Mouse (Mus musculus) left cerebral cortex, postnatal 36 days (tissue): ENCODE measurements around the gene Eif4a3. TPM values are rescaled to one million over a fixed set of nuclear protein-coding genes. Genes with fewer than 3 reads are reported as not detected.
A peak's percentile ranks its signal among the peaks of the same experiment; 100 is the strongest.

Experiments
- DNase-seq, 2 experiments: peaks; one replicate each; pipeline ENCODE4 v3.0.0; 2021 to 2022; ENCODE audit warnings: low spot score in 2 of 2, mixed read lengths in 1 of 2
- intact Hi-C: fragments of 180-260 bp; cut with DNase I; formaldehyde crosslinking; loops from one replicate; pipeline ENCODE4 v1.15.1; 2025
- total RNA-seq, 2 experiments: library from RNA; stranded (reverse); gene quantifications; 2 replicates each; pipeline ENCODE4 v1.2.3; 2021

Eif4a3 gene
- 10 to 100 TPM; 74.7 to 78.6 TPM for total RNA-seq

DNA sequence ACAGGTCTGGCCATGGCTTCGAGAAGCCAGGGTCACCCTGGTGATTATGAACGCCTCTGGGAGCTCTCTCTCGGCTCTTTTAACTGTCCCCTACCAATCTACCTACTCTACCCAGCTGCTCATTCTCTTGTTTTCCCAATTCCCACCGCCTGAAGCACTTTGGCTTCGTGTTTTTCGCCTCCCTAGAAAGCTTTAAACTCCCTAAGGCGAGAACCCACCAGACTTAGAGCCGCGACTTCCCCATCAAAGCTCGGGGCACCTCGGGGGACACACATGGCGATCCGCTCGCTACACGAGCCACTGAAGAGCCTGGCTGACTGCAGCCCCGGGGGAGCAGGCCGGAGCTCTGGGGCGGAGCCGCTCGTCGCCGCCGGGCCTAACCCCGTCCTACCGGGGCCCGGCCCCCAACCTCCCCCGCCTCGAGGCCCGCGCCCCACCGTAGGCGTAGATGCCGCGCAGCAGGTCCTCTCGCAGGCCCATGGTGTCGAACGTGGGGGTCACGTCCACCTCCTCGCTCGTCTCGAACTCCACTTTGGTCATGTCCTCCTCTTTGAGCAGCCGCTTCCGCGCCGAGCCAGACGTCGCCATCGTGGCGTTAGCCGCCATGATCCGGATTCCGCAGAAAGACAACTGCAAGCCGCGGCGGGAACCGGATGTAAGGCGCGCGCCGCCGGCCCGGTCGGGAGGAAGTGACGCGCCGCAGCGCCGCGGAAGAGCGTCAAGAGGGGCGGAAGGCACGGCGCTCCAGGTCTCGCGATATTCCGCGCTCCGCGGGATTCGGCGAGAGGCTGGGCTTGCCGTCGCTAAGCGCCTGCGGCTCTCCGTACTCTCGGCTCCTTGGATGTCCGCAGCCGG, at the start of gene Eif4a3:
TSS of gene Eif4a3 (minus strand) at position 699 of the 855 bp plus-strand sequence.
- intact Hi-C loops, result loop anchor here (2.0 kb wide), 1 partner anchor 191 kb away; the partner anchor contains the start of gene Endov

DNA sequence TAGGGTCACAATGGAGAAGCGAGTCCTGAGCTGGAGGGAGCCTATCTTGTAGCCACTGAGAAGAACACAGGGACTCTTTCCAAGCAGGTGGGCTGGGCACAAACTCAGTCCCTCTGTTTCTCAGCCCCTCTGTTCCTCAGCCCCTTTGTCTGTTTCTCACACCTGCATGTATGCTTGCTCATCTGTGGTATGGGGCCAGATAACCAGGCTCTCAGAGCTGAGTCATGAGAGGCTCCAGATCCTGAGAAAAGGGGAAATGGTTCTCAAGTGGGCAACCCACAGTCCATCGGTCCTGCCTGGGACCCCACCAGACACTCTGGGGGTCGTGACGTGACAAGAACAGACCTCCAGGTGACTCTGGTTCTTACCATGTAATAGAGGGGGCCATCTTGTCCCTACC, 47.2 kb upstream of the Eif4a3 start:
- intact Hi-C loops, result no loop called here
- no peak for DNase-seq

More for the DNA sequence above, at the start of gene Eif4a3:
- peak; percentile 94 to 95 for DNase-seq

DNA sequence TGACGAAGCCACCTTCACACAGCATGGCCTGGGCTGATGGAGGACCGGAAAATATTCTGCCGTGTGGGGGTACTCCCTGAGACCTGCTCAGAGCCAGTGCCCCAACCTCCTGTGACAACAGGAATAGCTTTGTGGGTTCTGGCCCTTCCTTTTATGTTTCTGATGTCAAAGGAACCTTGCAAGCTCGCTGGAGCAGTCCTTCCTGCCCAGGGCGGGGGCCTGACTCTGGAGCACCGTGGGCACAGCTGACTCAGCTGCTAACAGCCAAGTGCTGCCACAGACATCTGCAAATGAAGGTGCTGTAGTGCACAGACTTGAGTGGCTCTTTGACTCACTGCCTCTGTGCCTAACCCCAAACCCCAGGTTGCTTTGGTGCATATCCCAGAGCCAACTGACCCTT, 45.0 kb upstream of the Eif4a3 start:
- intact Hi-C loops, result no loop called here
- no peak for DNase-seq

GRCm38 (mm10) chr11:119344178-119344577, 44.3 kb upstream of the Eif4a3 start:
- intact Hi-C loops, result no loop called here

GRCm38 (mm10) chr11:119339637-119340036, 39.7 kb upstream of the Eif4a3 start:
- DNase-seq, result peak; percentile 46 to 50
- intact Hi-C loops, result loop anchor here (10.0 kb wide), 1 partner anchor 95 kb away; no protein-coding TSS in a partner anchor

More at GRCm38 (mm10) chr11:119344178-119344577, 44.3 kb upstream of the Eif4a3 start:
- DNase-seq, result no peak

DNA sequence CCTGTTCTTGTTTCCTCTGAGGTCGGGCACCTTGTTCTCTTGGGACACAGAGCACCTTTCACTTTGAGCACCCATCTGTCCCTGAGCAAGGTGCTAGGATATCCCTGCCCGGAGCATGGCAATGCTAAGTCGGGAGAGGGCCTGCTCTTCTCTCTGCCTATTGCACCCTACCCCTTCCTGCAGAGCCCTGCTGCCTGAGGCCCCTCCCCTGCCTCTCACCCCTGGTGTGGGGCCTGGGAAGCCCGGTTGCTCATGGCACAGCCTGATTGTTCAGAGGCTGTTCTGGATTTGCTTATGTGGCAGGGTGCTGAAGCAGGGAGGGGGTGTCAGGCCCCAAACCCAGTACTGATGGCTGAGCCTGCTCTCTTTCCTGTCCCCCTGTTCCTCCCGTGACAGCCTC, 39.3 kb upstream of the Eif4a3 start:
- no peak for DNase-seq
- intact Hi-C loops, result loop anchor here (10.0 kb wide), 1 partner anchor 96 kb away; no protein-coding TSS in a partner anchor

GRCm38 (mm10) chr11:119338271-119339059, 38.6 kb upstream of the Eif4a3 start:
- intact Hi-C loops, result loop anchor here (10.0 kb wide), 1 partner anchor 96 kb away; no protein-coding TSS in a partner anchor
- no peak for DNase-seq

GRCm38 (mm10) chr11:119331970-119332369, 32.1 kb upstream of the Eif4a3 start:
- no peak for DNase-seq
- intact Hi-C loops, result loop anchor here (10.0 kb wide), 1 partner anchor 103 kb away; no protein-coding TSS in a partner anchor

- intact Hi-C loops, result loop anchor here (10.0 kb wide), 1 partner anchor 104 kb away; no protein-coding TSS in a partner anchor
- peak in 1 of 2 experiments; percentile 21 for DNase-seq
Observed at GRCm38 (mm10) chr11:119330592-119330991, 30.7 kb upstream of the Eif4a3 start.

GRCm38 (mm10) chr11:119325068-119325467, 25.2 kb upstream of the Eif4a3 start:
- intact Hi-C loops, result no loop called here
- DNase-seq, result no peak

- intact Hi-C loops, result no loop called here
Observed at GRCm38 (mm10) chr11:119322521-119322920, 22.6 kb upstream of the Eif4a3 start.

DNA sequence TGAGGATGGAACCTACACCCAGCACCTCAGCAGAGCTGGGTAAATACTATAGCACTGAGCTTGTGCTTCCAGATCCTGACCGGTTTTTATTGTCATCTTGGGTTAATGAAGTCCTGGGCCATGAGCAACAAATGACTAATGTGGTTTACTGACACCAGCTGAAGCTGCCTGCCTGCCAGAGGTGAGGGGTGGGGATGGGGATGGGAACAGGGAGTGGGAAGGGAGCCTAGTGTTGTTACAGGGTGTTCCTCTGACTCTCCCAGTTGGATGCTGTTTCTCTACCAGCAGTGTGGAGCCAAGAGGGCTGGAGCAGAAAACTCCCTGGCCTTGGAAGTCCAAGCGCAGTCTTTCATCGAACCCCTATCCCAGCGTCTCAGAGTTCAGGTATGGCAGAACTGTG, 16.8 kb upstream of the Eif4a3 start:
- DNase-seq, result no peak
- intact Hi-C loops, result no loop called here

More at GRCm38 (mm10) chr11:119322521-119322920, 22.6 kb upstream of the Eif4a3 start:
- DNase-seq, result no peak

GRCm38 (mm10) chr11:119314252-119314936, 14.5 kb upstream of the Eif4a3 start:
- intact Hi-C loops, result no loop called here
- no peak for DNase-seq

DNA sequence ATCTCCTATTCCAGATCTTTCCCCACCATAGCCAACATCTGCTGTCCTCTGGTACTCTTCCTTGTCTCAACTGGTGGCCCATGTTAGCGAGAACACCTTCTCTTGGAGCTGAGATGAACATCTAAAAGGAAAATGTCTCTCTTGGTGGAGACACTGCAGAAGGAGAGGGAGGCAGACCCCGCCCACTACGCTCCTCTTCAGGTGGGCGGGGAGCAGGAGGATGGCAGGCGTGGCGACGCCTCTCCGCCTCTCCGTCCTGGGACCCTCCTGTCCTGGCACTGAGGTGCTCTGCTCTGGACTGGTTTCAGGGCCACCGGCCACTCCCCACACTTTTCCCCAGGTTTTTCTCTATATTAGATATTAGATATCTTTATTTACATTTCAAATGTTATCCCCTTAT, 10.7 kb upstream of the Eif4a3 start:
- intact Hi-C loops, result no loop called here
- DNase-seq, result no peak

DNA sequence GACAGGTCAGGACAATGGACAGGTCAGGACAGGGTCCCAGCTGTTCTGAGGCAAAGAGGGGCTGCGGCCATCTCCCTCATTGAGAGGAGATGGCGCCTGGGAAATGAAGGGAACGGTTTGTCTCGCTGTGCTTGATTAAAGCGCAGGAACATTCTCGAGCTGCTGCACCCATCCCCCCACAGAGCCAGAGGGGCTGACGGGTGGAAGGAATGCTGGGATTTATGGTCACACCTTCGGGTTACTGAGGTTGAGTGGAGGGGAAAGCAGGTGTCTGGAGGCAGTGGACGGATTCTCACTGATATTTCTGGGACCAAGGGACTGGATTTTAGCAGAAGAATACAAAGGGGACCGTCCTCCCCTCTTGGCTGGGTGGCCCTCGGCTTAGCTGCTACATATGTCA, 8.0 kb upstream of the Eif4a3 start:
- DNase-seq, result no peak
- intact Hi-C loops, result loop anchor here (5.0 kb wide), 1 partner anchor 54 kb away; no protein-coding TSS in a partner anchor

DNA sequence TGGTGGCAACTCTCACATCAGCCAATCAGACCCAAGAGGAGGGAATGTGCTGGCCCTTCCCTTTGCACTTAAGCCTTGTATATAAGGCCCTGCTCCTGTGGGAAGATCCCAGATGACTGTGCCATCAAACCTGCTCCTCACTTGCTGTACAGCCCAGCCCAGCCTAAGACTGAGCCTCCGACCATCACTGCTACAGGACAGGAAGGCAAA, 7.7 kb upstream of the Eif4a3 start, which contains the start of gene Card14:
TSS of gene Card14 (plus strand) at position 111 of the 210 bp plus-strand sequence.
- intact Hi-C loops, result loop anchor here (5.0 kb wide), 1 partner anchor 55 kb away; no protein-coding TSS in a partner anchor
- DNase-seq, result no peak

DNA sequence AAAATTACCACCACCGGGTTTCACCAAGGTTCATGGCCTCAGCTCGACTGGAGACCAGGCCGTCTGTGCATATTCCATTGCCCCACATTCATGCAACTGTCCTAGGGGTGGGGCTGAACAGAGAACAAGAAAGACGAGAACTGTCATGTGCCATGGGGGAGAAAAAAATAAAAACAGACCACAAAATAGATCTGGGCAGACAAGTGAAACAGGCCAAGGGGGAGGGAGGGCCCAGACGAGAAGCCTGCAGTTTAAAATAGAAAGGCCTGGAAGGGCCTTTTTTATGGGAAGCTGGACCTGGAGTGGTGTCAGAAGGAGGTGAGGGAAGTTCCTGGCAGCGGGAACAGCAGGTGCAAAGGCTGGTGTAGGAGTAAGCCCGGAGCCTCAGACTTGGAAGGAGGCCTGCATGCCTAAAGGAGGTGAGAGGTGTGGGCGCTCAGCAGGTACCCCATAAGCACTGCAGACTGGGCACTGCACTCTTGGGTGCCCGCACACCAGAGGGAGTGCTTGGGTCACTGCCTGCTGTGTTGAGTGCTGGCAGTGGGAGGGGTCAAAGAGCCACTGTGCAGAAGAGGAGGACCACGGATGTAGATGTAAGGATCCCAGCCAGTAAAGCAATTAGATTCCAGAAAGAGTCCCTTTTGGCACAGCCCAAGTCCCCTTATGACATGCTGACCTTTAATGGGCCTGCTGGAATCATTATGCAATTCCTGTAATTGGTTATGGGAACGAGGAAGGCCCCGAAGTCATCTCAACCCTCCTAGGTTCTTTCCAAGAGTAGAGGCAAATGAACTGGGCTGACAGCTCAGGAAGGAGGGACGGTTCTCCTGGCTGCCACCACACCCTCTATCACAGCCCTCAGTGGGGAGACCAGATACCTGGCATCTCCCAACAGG, 7.1 kb upstream of the Eif4a3 start:
- intact Hi-C loops, result loop anchor here (5.0 kb wide), 1 partner anchor 55 kb away; no protein-coding TSS in a partner anchor
- no peak for DNase-seq

DNA sequence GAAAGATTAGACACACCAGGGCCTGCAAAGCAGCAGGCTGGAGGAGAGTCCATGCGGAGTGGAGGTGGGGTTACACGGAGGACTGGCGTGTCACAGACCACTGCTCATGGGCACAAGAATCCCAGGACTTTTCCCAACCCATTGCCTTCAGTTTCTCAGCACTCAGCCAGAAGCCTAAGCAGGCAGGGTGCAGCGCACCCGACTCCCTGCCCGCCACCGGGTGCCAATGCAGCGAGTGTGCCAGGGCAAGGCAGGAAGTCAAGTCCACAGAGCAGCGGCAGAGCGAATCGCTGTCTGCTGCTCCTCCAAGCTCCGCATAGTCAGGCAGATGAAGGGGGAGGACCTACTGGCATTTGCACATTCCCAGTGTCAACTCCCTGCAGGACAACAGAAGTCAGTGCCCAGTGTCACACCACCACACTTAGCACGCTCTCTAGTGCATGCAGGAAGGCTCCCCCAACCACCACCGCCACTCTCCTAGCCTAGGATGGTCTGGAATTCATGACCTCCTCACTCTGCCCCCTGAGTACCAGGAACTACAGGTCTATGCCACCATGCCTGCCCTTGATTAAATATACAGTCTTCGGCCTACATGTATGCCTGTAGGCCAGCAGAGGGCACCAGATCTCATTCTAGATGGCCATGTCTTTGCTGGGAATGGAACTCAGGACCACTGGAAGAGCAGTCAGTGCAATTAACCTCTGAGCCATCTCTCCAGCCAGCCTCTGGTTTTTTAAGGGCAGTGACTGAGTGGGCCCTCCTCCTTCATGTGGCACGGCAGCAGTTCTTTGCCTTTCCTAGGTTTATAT, 5.2 kb upstream of the Eif4a3 start:
- intact Hi-C loops, result loop anchor here (5.0 kb wide), 1 partner anchor 57 kb away; no protein-coding TSS in a partner anchor
- DNase-seq, result no peak
